Comparison of ENCODE assay signal across 10 mouse cellular contexts in genomic region chr11:59300185-59300584, GRCm38 (mm10). TPM values are rescaled to one million over a fixed set of nuclear protein-coding genes. Genes with fewer than 3 reads are reported as not detected.
A peak's percentile ranks its signal among the peaks of the same experiment; 100 is the strongest.
DNase-seq lines count a peak whose midpoint lies in the region; ATAC-seq and TF ChIP-seq lines count a peak whose summit lies in the region.
"Had no signal": no experiment of that assay in that cellular context is flagged by ENCODE, and none has a peak within 500 bp of the region (broad histone marks: within the 10 kb centered on the region; RNA-seq: fewer than 3 reads in every experiment).

No protein-coding gene starts in this region.

- H3K27me3 ChIP-seq in kidney, postnatal 0 days (ENCODE audit: insufficient read depth, low read length): 0 out of 2 replicates have a peak, but pooled peaks cover 6% of the 10 kb centered on the region
- peaks cover 37% of the 10 kb centered on the region for H3K27me3 ChIP-seq in kidney, embryonic 16.5 days (ENCODE audit: insufficient read depth, low read length)
- H3K27me3 ChIP-seq in E14TG2a.4 (ENCODE audit: insufficient read depth, low read length): peaks cover 51% of the 10 kb centered on the region
- peaks cover 17% of the 10 kb centered on the region for H3K27me3 ChIP-seq in limb, embryonic 14.5 days (ENCODE audit: control insufficient read depth, insufficient read depth, low read length)
- peaks cover 25% of the 10 kb centered on the region for H3K27me3 ChIP-seq in intestine, embryonic 16.5 days (replicated peaks; ENCODE audit: control insufficient read depth, insufficient read depth, low read length)

- TF ChIP-seq CTCF in kidney, postnatal 0 days (IDR thresholded peaks at IDR 0.05; ENCODE audit: low read depth): peak; percentile 72
- TF ChIP-seq CTCF in E14TG2a.4 (conservative IDR thresholded peaks at IDR 0.05; ENCODE audit: low read length): peak; percentile 50

- no peak overlapping the region for H3K4me2 ChIP-seq in kidney, postnatal 0 days (ENCODE audit: low read length)
- no peak overlapping the region for H3K4me2 ChIP-seq in kidney, embryonic 16.5 days (replicated peaks; ENCODE audit: low read depth, low read length)
- no peak overlapping the region for H3K4me2 ChIP-seq in limb, embryonic 14.5 days (replicated peaks; ENCODE audit: low read depth, low read length, severe bottlenecking)
- H3K4me2 ChIP-seq in intestine, embryonic 16.5 days (ENCODE audit: low read depth, low read length): no peak overlapping the region

- H3K4me3 ChIP-seq in kidney, postnatal 0 days (replicated peaks; ENCODE audit: low read depth, low read length): no peak overlapping the region
- no peak overlapping the region for H3K4me3 ChIP-seq in kidney, embryonic 16.5 days (ENCODE audit: low read length)
- H3K4me3 ChIP-seq in E14TG2a.4 (replicated peaks; ENCODE audit: low read length): no peak overlapping the region
- no peak overlapping the region for H3K4me3 ChIP-seq in limb, embryonic 14.5 days (replicated peaks; ENCODE audit: low read length)
- H3K4me3 ChIP-seq in intestine, embryonic 16.5 days (ENCODE audit: low read length): no peak overlapping the region

- no peak overlapping the region for H3K9ac ChIP-seq in kidney, postnatal 0 days (ENCODE audit: low read depth, low read length)
- H3K9ac ChIP-seq in kidney, embryonic 16.5 days (replicated peaks; ENCODE audit: low read length): no peak overlapping the region
- no peak overlapping the region for H3K9ac ChIP-seq in limb, embryonic 14.5 days (ENCODE audit: low read depth, low read length, severe bottlenecking)
- no peak overlapping the region for H3K9ac ChIP-seq in intestine, embryonic 16.5 days (ENCODE audit: low read depth, low read length)

- H3K36me3 ChIP-seq in kidney, postnatal 0 days (ENCODE audit: insufficient read depth, low read length): no peaks in the 10 kb centered on the region
- H3K36me3 ChIP-seq in kidney, embryonic 16.5 days (ENCODE audit: insufficient read depth, low read length): no peaks in the 10 kb centered on the region
- no peaks in the 10 kb centered on the region for H3K36me3 ChIP-seq in E14TG2a.4 (ENCODE audit: insufficient read depth, low read length)
- no peaks in the 10 kb centered on the region for H3K36me3 ChIP-seq in limb, embryonic 14.5 days (ENCODE audit: control insufficient read depth, insufficient read depth, low read length)
- no peaks in the 10 kb centered on the region for H3K36me3 ChIP-seq in intestine, embryonic 16.5 days (ENCODE audit: control insufficient read depth, insufficient read depth, low read length)

- H3K9me3 ChIP-seq in kidney, postnatal 0 days (replicated peaks; ENCODE audit: low read length): no peaks in the 10 kb centered on the region
- H3K9me3 ChIP-seq in kidney, embryonic 16.5 days (ENCODE audit: low read length): no peaks in the 10 kb centered on the region
- H3K9me3 ChIP-seq in E14TG2a.4 (ENCODE audit: low read length): no peaks in the 10 kb centered on the region
- H3K9me3 ChIP-seq in limb, embryonic 14.5 days (ENCODE audit: control insufficient read depth, low read length): no peaks in the 10 kb centered on the region
- no peaks in the 10 kb centered on the region for H3K9me3 ChIP-seq in intestine, embryonic 16.5 days (ENCODE audit: control insufficient read depth, low read length)

- peak; percentile 28 to 67 for DNase-seq in adrenal gland, adult (ENCODE audit: inconsistent age in 2 of 2, low spot score in 1 of 2)
- DNase-seq in adrenal gland, adult 18-20 months (ENCODE audit: low spot score in 2 of 2): no peak
- peak; percentile 58 for DNase-seq in kidney, postnatal 0 days (ENCODE audit: low spot score)
- peak; percentile 59 for DNase-seq in limb, embryonic 14.5 days (ENCODE audit: low spot score)
- no peak for DNase-seq in cerebellum, adult 9-10 months

- no peak overlapping the region for H3K27ac ChIP-seq in kidney, postnatal 0 days
- no peak overlapping the region for H3K27ac ChIP-seq in kidney, embryonic 16.5 days (ENCODE audit: low read length)
- no peak overlapping the region for H3K27ac ChIP-seq in limb, embryonic 14.5 days (replicated peaks; ENCODE audit: low read depth, low read length)
- H3K27ac ChIP-seq in intestine, embryonic 16.5 days (ENCODE audit: low read length): no peak overlapping the region
- H3K27ac ChIP-seq: macrophage had no signal

- no peak for TF ChIP-seq POLR2A in limb, embryonic 14.5 days (IDR thresholded peaks at IDR 0.05; ENCODE audit: borderline replicate concordance, extremely low read depth, insufficient read depth, insufficient read length)

- ATAC-seq in kidney, postnatal 0 days (replicated peaks; ENCODE audit: low FRiP score, low read depth): no peak
- ATAC-seq in kidney, embryonic 16.5 days (ENCODE audit: low FRiP score, low TSS enrichment): no peak
- ATAC-seq in limb, embryonic 14.5 days (ENCODE audit: low FRiP score, low read depth): no peak
- ATAC-seq in intestine, embryonic 16.5 days: no peak

- no peaks in the 10 kb centered on the region for H3K4me1 ChIP-seq in kidney, postnatal 0 days (replicated peaks; ENCODE audit: insufficient read depth, low read length)
- H3K4me1 ChIP-seq in kidney, embryonic 16.5 days (ENCODE audit: insufficient read depth, low read length): no peaks in the 10 kb centered on the region
- peaks cover 27% of the 10 kb centered on the region for H3K4me1 ChIP-seq in E14TG2a.4 (replicated peaks; ENCODE audit: low read depth, low read length)
- H3K4me1 ChIP-seq in limb, embryonic 14.5 days (ENCODE audit: control insufficient read depth, insufficient read depth, low read length): peaks cover 1% of the 10 kb centered on the region; the same call in 1 of the 2 replicates
- H3K4me1 ChIP-seq in intestine, embryonic 16.5 days (ENCODE audit: control insufficient read depth, insufficient read depth, low read length): no peaks in the 10 kb centered on the region

- 23% methylated on average over 3 of the region's 3 CpGs for WGBS in kidney, postnatal 0 days
- 22% methylated on average over 3 of the region's 3 CpGs for WGBS in kidney, embryonic 16.5 days
- WGBS in limb, embryonic 14.5 days: 12% methylated on average over 3 of the region's 3 CpGs
- 20% methylated on average over 3 of the region's 3 CpGs for WGBS in intestine, embryonic 16.5 days

RNA-seq across cellular contexts. Expression of gene Wnt9a, which starts 6.5 kb away (rescaled TPM):
- total RNA-seq in adrenal gland, adult 18-20 months (2021): 1 to 10 TPM in 1 of 2 experiments, under 1 TPM in 1; 0.80 to 1.1 TPM
- 1.0 and 1.1 TPM in 2 replicates for polyA plus RNA-seq in kidney, postnatal 0 days (2015; fragmentation: Nextera tagmentation; extraction: Ambion mirVana)
- polyA plus RNA-seq in kidney, embryonic 16.5 days (2015; fragmentation: Nextera tagmentation; extraction: Ambion mirVana): 1.6 and 1.8 TPM in 2 replicates
- 11.8 and 15.0 TPM in 2 replicates for polyA plus RNA-seq in limb, embryonic 14.5 days (2012; rRNA removed)
- 6.2 and 6.8 TPM in 2 replicates for polyA plus RNA-seq in limb, embryonic 14.5 days (2014; fragmentation: Nextera tagmentation; extraction: Ambion mirVana)
- polyA plus RNA-seq in intestine, embryonic 16.5 days (2015; fragmentation: Nextera tagmentation; extraction: Ambion mirVana): 4.2 and 4.4 TPM in 2 replicates

RNA-seq across cellular contexts. Expression of gene Wnt3a, which starts 9.6 kb away (rescaled TPM):
- not detected for total RNA-seq in adrenal gland, adult 18-20 months (2021)
- not detected in 2 replicates for polyA plus RNA-seq in kidney, postnatal 0 days (2015; fragmentation: Nextera tagmentation; extraction: Ambion mirVana)
- polyA plus RNA-seq in kidney, embryonic 16.5 days (2015; fragmentation: Nextera tagmentation; extraction: Ambion mirVana): not detected in 2 replicates
- polyA plus RNA-seq in limb, embryonic 14.5 days (2012; rRNA removed): 1.2 TPM in 2 replicates
- 1.3 and 1.7 TPM in 2 replicates for polyA plus RNA-seq in limb, embryonic 14.5 days (2014; fragmentation: Nextera tagmentation; extraction: Ambion mirVana)
- not detected in 2 replicates for polyA plus RNA-seq in intestine, embryonic 16.5 days (2015; fragmentation: Nextera tagmentation; extraction: Ambion mirVana)
- polyA plus RNA-seq: macrophage; small intestine, adult 2 months had no signal

Comparison
In these comparisons a context has a peak if more than half of its experiments do, and no peak if none do; other contexts are left out.
1. DNase-seq: peak in adrenal gland, adult (2 of 2), kidney, postnatal 0 days (single experiment) and limb, embryonic 14.5 days (single experiment); none in adrenal gland, adult 18-20 months (0 of 2) and cerebellum, adult 9-10 months (single experiment).